In genomic region chr5:16063949-16064348, GRCm38 (mm10) we compare ENCODE assay signal across 21 mouse cellular contexts.
A peak's percentile ranks its signal among the peaks of the same experiment; 100 is the strongest.
DNase-seq lines count a peak whose midpoint lies in the region; ATAC-seq and TF ChIP-seq lines count a peak whose summit lies in the region.
"Had no signal": no experiment of that assay in that cellular context is flagged by ENCODE, and none has a peak within 500 bp of the region (broad histone marks: within the 10 kb centered on the region; RNA-seq: fewer than 3 reads in every experiment).

No protein-coding gene starts in this region.

- ATAC-seq in hindbrain, embryonic 11.5 days (ENCODE audit: low FRiP score) = peak; percentile 33; the same call in 1 of the 2 replicates
- ATAC-seq in hindbrain, postnatal 0 days = no peak
- ATAC-seq in neural tube, embryonic 13.5 days (ENCODE audit: low read depth) = no peak
- ATAC-seq in neural tube, embryonic 14.5 days (ENCODE audit: low read depth) = 0 out of 2 replicates have a peak, but pooled peaks have one; percentile 41
- ATAC-seq: forebrain, embryonic 15.5 days had no signal

- no peaks in the 10 kb centered on the region for H3K4me1 ChIP-seq in hindbrain, embryonic 11.5 days (replicated peaks; ENCODE audit: control insufficient read depth, insufficient read depth, low read length)
- H3K4me1 ChIP-seq in hindbrain, postnatal 0 days (ENCODE audit: insufficient read depth, low read length) = 0 out of 2 replicates have a peak, but pooled peaks cover 4% of the 10 kb centered on the region
- peaks cover 5% of the 10 kb centered on the region for H3K4me1 ChIP-seq in neural tube, embryonic 13.5 days (replicated peaks)
- 0 out of 2 replicates have a peak, but pooled peaks cover 5% of the 10 kb centered on the region for H3K4me1 ChIP-seq in neural tube, embryonic 14.5 days (ENCODE audit: control insufficient read depth, insufficient read depth, low read length)
- H3K4me1 ChIP-seq in lung, adult 2 months (ENCODE audit: control insufficient read depth, insufficient read depth, low read length) = no peaks in the 10 kb centered on the region
- H3K4me1 ChIP-seq: embryonic facial prominence, embryonic 12.5 days; heart, embryonic 12.5 days had no signal

- DNase-seq in hindbrain, embryonic 11.5 days (ENCODE audit: low spot score) = no peak
- no peak for DNase-seq in hindbrain, postnatal 0 days (ENCODE audit: low spot score)
- DNase-seq in neural tube, embryonic 10.5 days (ENCODE audit: extremely low spot score, low spot score) = no peak
- no peak for DNase-seq in heart, adult 18-20 months
- DNase-seq in lung, adult 2 months = no peak
- DNase-seq: adrenal gland, adult 2 months; cerebellum, adult 11-12 months; cerebellum, postnatal 14 days; gastrocnemius, postnatal 10 days; kidney, adult 11 months; layer of hippocampus, adult 9-11 months; lung, postnatal 4 days; thymus, adult 18-20 months; thymus, postnatal 36 days had no signal

- H3K27me3 ChIP-seq in hindbrain, embryonic 11.5 days (ENCODE audit: control insufficient read depth, insufficient read depth, low read length) = no peaks in the 10 kb centered on the region
- no peaks in the 10 kb centered on the region for H3K27me3 ChIP-seq in hindbrain, postnatal 0 days (ENCODE audit: insufficient read depth, low read length)
- H3K27me3 ChIP-seq in neural tube, embryonic 13.5 days = no peaks in the 10 kb centered on the region
- no peaks in the 10 kb centered on the region for H3K27me3 ChIP-seq in neural tube, embryonic 14.5 days (ENCODE audit: control insufficient read depth, insufficient read depth, low read length)
- H3K27me3 ChIP-seq: embryonic facial prominence, embryonic 12.5 days; forebrain, embryonic 15.5 days; heart, embryonic 12.5 days had no signal

- TF ChIP-seq POLR2A in lung, adult 2 months (IDR thresholded peaks at IDR 0.05; ENCODE audit: borderline replicate concordance, extremely low read depth, low read depth, low read length) = no peak

- no peak overlapping the region for H3K4me2 ChIP-seq in hindbrain, embryonic 11.5 days (replicated peaks; ENCODE audit: low read depth, low read length)
- H3K4me2 ChIP-seq in hindbrain, postnatal 0 days (ENCODE audit: low read depth, low read length) = no peak overlapping the region
- H3K4me2 ChIP-seq in neural tube, embryonic 13.5 days = no peak overlapping the region
- H3K4me2 ChIP-seq in neural tube, embryonic 14.5 days (ENCODE audit: low read depth, low read length) = no peak overlapping the region
- H3K4me2 ChIP-seq: embryonic facial prominence, embryonic 12.5 days; forebrain, embryonic 15.5 days; heart, embryonic 12.5 days had no signal

- H3K4me3 ChIP-seq in hindbrain, embryonic 11.5 days (ENCODE audit: low read depth, low read length) = no peak overlapping the region
- no peak overlapping the region for H3K4me3 ChIP-seq in hindbrain, postnatal 0 days (ENCODE audit: low read length)
- H3K4me3 ChIP-seq in neural tube, embryonic 13.5 days = no peak overlapping the region
- H3K4me3 ChIP-seq in neural tube, embryonic 14.5 days (ENCODE audit: low read depth, low read length) = no peak overlapping the region
- H3K4me3 ChIP-seq in lung, adult 2 months (replicated peaks; ENCODE audit: extremely low read depth, low read depth, low read length) = no peak overlapping the region
- H3K4me3 ChIP-seq: embryonic facial prominence, embryonic 12.5 days; forebrain, embryonic 15.5 days; heart, embryonic 12.5 days; left cerebral cortex, adult 2 months had no signal

- H3K9me3 ChIP-seq in hindbrain, embryonic 11.5 days (ENCODE audit: control insufficient read depth, low read length) = no peaks in the 10 kb centered on the region
- H3K9me3 ChIP-seq in hindbrain, postnatal 0 days (ENCODE audit: low read length) = no peaks in the 10 kb centered on the region
- no peaks in the 10 kb centered on the region for H3K9me3 ChIP-seq in neural tube, embryonic 13.5 days
- no peaks in the 10 kb centered on the region for H3K9me3 ChIP-seq in neural tube, embryonic 14.5 days (ENCODE audit: control insufficient read depth, low read length)
- H3K9me3 ChIP-seq: embryonic facial prominence, embryonic 12.5 days; forebrain, embryonic 15.5 days; heart, embryonic 12.5 days had no signal

- no peak for TF ChIP-seq CTCF in hindbrain, postnatal 0 days (IDR thresholded peaks at IDR 0.05; ENCODE audit: low read depth)
- TF ChIP-seq CTCF in lung, adult 2 months (IDR thresholded peaks at IDR 0.05; ENCODE audit: insufficient read depth, low read length) = no peak

- H3K9ac ChIP-seq in hindbrain, embryonic 11.5 days (ENCODE audit: low read depth, low read length) = no peak overlapping the region
- H3K9ac ChIP-seq in hindbrain, postnatal 0 days (replicated peaks; ENCODE audit: low read length) = no peak overlapping the region
- H3K9ac ChIP-seq in neural tube, embryonic 13.5 days = no peak overlapping the region
- no peak overlapping the region for H3K9ac ChIP-seq in neural tube, embryonic 14.5 days (replicated peaks; ENCODE audit: low read depth, low read length)
- H3K9ac ChIP-seq: embryonic facial prominence, embryonic 12.5 days; forebrain, embryonic 15.5 days; heart, embryonic 12.5 days; liver, embryonic 14.5 days had no signal

- no peaks in the 10 kb centered on the region for H3K36me3 ChIP-seq in hindbrain, embryonic 11.5 days (ENCODE audit: control insufficient read depth, insufficient read depth, low read length)
- no peaks in the 10 kb centered on the region for H3K36me3 ChIP-seq in hindbrain, postnatal 0 days (ENCODE audit: insufficient read depth, low read length)
- H3K36me3 ChIP-seq in neural tube, embryonic 13.5 days = no peaks in the 10 kb centered on the region
- H3K36me3 ChIP-seq in neural tube, embryonic 14.5 days (ENCODE audit: control insufficient read depth, insufficient read depth, low read length) = no peaks in the 10 kb centered on the region
- H3K36me3 ChIP-seq: embryonic facial prominence, embryonic 12.5 days; forebrain, embryonic 15.5 days; heart, embryonic 12.5 days had no signal

- no peak overlapping the region for H3K27ac ChIP-seq in hindbrain, embryonic 11.5 days (ENCODE audit: low read depth, low read length)
- H3K27ac ChIP-seq in hindbrain, postnatal 0 days = no peak overlapping the region; the same call in 1 of the 2 replicates
- H3K27ac ChIP-seq in neural tube, embryonic 13.5 days (replicated peaks) = peak overlapping the region; percentile 34; the same call in 1 of the 2 replicates
- no peak overlapping the region for H3K27ac ChIP-seq in neural tube, embryonic 14.5 days (ENCODE audit: low read depth, low read length)
- H3K27ac ChIP-seq: embryonic facial prominence, embryonic 12.5 days; forebrain, embryonic 15.5 days; left cerebral cortex, adult 2 months; liver, embryonic 14.5 days had no signal

- 62% methylated on average over 3 of the region's 3 CpGs for whole genome bisulfite sequencing in hindbrain, embryonic 11.5 days
- WGBS in hindbrain, postnatal 0 days = 51% methylated on average over 3 of the region's 3 CpGs
- 39% methylated on average over 3 of the region's 3 CpGs for WGBS in neural tube, embryonic 13.5 days
- 46% methylated on average over 3 of the region's 3 CpGs for WGBS in neural tube, embryonic 14.5 days
- WGBS in lung, adult 2 months = 61% methylated on average over 3 of the region's 3 CpGs

Comparison
In these comparisons a context has a peak if more than half of its experiments do, and no peak if none do; other contexts are left out.
1. ATAC-seq: peak in hindbrain, embryonic 11.5 days (single experiment) and neural tube, embryonic 14.5 days (single experiment); none in hindbrain, postnatal 0 days (single experiment) and neural tube, embryonic 13.5 days (single experiment).